Mouse (Mus musculus) activated CD4-positive, CD25-positive, alpha-beta regulatory T cell (primary cell): ENCODE data around the gene Zfp69. TPM values are rescaled to one million over a fixed set of nuclear protein-coding genes. Genes with fewer than 3 reads are reported as not detected.

Experiments
- polyA plus RNA-seq, 2 experiments: library from polyadenylated mRNA; unstranded; fragments of 100-300 nt; shearing (Covaris generic); gene quantifications; one replicate each; pipeline ENCODE4 v1.2.1; 2017

Zfp69 gene
- polyA plus RNA-seq = 1 to 10 TPM; 2.3 to 3.1 TPM

DNA sequence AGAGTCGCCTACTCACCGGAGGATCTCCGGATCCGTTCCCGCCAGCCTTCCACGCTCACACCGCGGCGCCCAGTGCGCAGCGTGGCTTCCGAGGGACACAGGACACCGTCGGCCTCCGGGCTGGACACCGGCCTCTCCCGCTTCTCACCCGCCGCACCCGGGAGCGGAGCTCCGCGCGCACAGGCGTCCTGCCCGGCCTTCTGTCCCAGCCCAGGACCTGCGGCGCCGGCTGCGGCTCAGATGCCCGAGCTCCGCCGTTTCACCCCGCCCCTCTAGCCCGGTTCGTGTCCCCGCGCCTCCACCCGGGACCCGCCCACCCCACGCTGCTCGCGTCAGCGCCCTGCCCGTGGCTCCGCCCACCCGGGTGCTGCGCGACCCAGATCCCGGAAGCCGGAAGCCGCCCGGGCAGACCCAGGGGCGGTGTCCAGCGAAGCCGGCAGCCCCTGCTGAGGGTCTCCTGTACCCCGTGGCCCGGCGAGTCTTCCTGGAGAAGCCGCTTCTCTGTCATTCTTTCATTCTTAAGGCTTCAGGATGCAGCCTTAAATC, at the start of gene Zfp69:
Gene Zfp69, minus strand, starts transcription at position 272 of the 546 bp plus-strand sequence.

DNA sequence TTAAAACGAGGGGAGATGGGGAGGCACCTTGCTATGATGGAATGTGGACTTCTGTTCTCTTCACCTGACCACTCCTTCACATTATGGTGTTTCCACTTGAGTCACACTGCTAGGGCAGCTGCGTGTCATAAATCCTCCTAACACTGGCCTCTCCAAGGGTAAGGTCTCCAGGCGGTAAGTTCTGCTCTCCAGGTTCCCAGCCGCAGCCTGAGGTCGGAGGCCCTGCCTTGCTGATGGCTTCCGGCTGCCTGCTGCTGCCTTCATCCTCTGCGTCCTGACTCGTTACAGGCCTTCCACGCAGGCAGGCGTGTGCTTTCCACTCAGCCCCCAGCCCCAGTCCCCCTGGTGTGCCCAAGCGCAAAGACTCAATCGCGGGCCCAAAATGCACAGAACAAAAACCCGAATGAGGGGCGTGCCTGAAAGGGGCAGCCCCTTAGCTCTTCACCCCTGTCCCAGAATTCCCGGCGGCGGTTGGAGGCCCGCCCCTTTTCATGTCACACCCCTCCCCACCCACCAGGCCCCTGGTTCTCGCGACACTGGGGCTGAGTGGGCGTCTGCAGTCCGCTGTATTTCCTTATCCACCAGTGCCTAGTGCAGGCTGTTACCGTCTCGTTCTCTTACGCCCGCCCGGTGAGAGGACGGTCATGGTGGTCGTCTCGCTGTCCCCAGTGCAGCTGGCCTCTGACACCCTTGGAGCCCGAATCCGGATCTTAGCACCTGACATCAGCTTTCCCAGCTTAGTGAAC, 26.8 kb downstream of the Zfp69 start, which contains the start of gene Exo5:
Gene Exo5, minus strand, starts transcription at position 464 of the 746 bp plus-strand sequence.

Other genes starting within 250 kb of the Zfp69 start
- not detected for gene Kcnq4, start 203.1 kb downstream of the Zfp69 start, polyA plus RNA-seq
- 100 to 1,000 TPM in 1 of 2 experiments, 10 to 100 TPM in 1; 80.4 to 107 TPM for gene Nfyc, start 120.1 kb downstream of the Zfp69 start, polyA plus RNA-seq
- gene Rims3, start 96.9 kb downstream of the Zfp69 start, polyA plus RNA-seq = 1 to 10 TPM in 1 of 2 experiments, under 1 TPM in 1; 0.35 to 2.8 TPM
- 10 to 100 TPM; 27.2 to 27.6 TPM for gene Exo5, start 26.7 kb downstream of the Zfp69 start, polyA plus RNA-seq
- gene Smap2, start 65.5 kb upstream of the Zfp69 start, polyA plus RNA-seq = 10 to 100 TPM; 65.6 to 69.1 TPM
- gene Col9a2, start 87.7 kb upstream of the Zfp69 start, polyA plus RNA-seq = not detected
- 10 to 100 TPM; 46.1 to 47.0 TPM for gene Zmpste24, start 146.5 kb upstream of the Zfp69 start, polyA plus RNA-seq
- not detected for gene Tmco2, start 157.5 kb upstream of the Zfp69 start, polyA plus RNA-seq